In the genomic region with DNA sequence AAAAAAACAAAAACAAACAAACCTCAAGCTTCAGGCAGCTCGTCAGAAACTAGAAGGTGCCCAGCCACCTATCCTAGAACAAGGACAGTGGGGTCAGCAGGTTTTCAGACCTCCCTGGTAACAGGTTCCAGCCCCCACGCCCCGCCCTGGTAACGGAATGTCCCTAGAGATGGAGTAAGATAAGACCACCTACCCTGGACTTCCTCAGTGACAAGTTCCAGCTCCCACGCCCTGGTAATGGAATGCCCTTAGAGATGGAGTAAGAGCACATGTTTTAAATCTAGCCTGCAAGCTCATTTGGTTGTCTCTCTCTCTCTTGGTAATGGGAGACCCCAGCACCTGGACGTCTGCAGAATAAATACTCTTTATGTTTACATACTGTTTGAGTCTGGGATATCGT, we compare ENCODE assay signal across 19 mouse cellular contexts. TPM values are rescaled to one million over a fixed set of nuclear protein-coding genes. Genes with fewer than 3 reads are reported as not detected.
DNase-seq lines count a peak whose midpoint lies in the region; ATAC-seq and TF ChIP-seq lines count a peak whose summit lies in the region.
"Had no signal": no experiment of that assay in that cellular context is flagged by ENCODE, and none has a peak within 500 bp of the region (broad histone marks: within the 10 kb centered on the region; RNA-seq: fewer than 3 reads in every experiment).

No protein-coding gene starts in this region.

- no peak overlapping the region for H3K4me2 ChIP-seq in intestine, embryonic 14.5 days (ENCODE audit: low read length)
- H3K4me2 ChIP-seq in intestine, postnatal 0 days (replicated peaks; ENCODE audit: low read depth), result no peak overlapping the region
- no peak overlapping the region for H3K4me2 ChIP-seq in embryonic facial prominence, embryonic 12.5 days (replicated peaks)
- H3K4me2 ChIP-seq in liver, embryonic 11.5 days, result no peak overlapping the region
- H3K4me2 ChIP-seq: midbrain, embryonic 12.5 days had no signal

- no peaks in the 10 kb centered on the region for H3K27me3 ChIP-seq in intestine, embryonic 14.5 days (replicated peaks; ENCODE audit: control insufficient read depth, insufficient read depth, low read length)
- no peaks in the 10 kb centered on the region for H3K27me3 ChIP-seq in intestine, postnatal 0 days (replicated peaks; ENCODE audit: control insufficient read depth, insufficient read depth, low read length)
- H3K27me3 ChIP-seq in embryonic facial prominence, embryonic 12.5 days, result no peaks in the 10 kb centered on the region
- H3K27me3 ChIP-seq in liver, embryonic 11.5 days (replicated peaks; ENCODE audit: control insufficient read depth, insufficient read depth, low read length), result no peaks in the 10 kb centered on the region
- H3K27me3 ChIP-seq: midbrain, embryonic 12.5 days had no signal

- no peak overlapping the region for H3K4me3 ChIP-seq in intestine, embryonic 14.5 days (ENCODE audit: low read depth, low read length)
- no peak overlapping the region for H3K4me3 ChIP-seq in intestine, postnatal 0 days (ENCODE audit: low read depth, low read length)
- no peak overlapping the region for H3K4me3 ChIP-seq in embryonic facial prominence, embryonic 12.5 days
- H3K4me3 ChIP-seq in liver, embryonic 11.5 days (ENCODE audit: low read depth, low read length), result no peak overlapping the region
- H3K4me3 ChIP-seq: midbrain, embryonic 12.5 days had no signal

- TF ChIP-seq CTCF in intestine, postnatal 0 days (IDR thresholded peaks at IDR 0.05; ENCODE audit: low read depth), result no peak

- no peaks in the 10 kb centered on the region for H3K36me3 ChIP-seq in intestine, embryonic 14.5 days (ENCODE audit: control insufficient read depth, insufficient read depth, low read length)
- no peaks in the 10 kb centered on the region for H3K36me3 ChIP-seq in intestine, postnatal 0 days (ENCODE audit: control insufficient read depth, insufficient read depth)
- H3K36me3 ChIP-seq in embryonic facial prominence, embryonic 12.5 days, result no peaks in the 10 kb centered on the region
- H3K36me3 ChIP-seq in liver, embryonic 11.5 days (ENCODE audit: control insufficient read depth, insufficient read depth, low read length), result no peaks in the 10 kb centered on the region
- H3K36me3 ChIP-seq: midbrain, embryonic 12.5 days had no signal

- 34% methylated on average over 7 of the region's 7 CpGs for WGBS in intestine, embryonic 14.5 days
- 51% methylated on average over 7 of the region's 7 CpGs for WGBS in intestine, postnatal 0 days
- 29% methylated on average over 7 of the region's 7 CpGs for WGBS in embryonic facial prominence, embryonic 12.5 days
- 66% methylated on average over 7 of the region's 7 CpGs for WGBS in liver, embryonic 11.5 days

- ATAC-seq in intestine, embryonic 14.5 days (replicated peaks; ENCODE audit: low FRiP score, low TSS enrichment, low read depth), result no peak
- ATAC-seq in intestine, postnatal 0 days, result no peak
- peak; percentile 48; the same call in 1 of the 2 replicates for ATAC-seq in embryonic facial prominence, embryonic 12.5 days (ENCODE audit: insufficient number of reproducible peaks, insufficient read depth, low FRiP score, low TSS enrichment)
- ATAC-seq in liver, embryonic 11.5 days (replicated peaks; ENCODE audit: low FRiP score), result no peak
- ATAC-seq: activated CD4-positive, CD25-positive, alpha-beta regulatory T cell, adult 4 months; forebrain, postnatal 0 days had no signal

- H3K27ac ChIP-seq in intestine, embryonic 14.5 days (ENCODE audit: low read depth), result no peak overlapping the region
- H3K27ac ChIP-seq in intestine, postnatal 0 days (ENCODE audit: low read depth, low read length), result no peak overlapping the region
- peak overlapping the region; percentile 54; the same call in 1 of the 2 replicates for H3K27ac ChIP-seq in embryonic facial prominence, embryonic 12.5 days
- no peak overlapping the region for H3K27ac ChIP-seq in liver, embryonic 11.5 days (ENCODE audit: low read depth, low read length)
- H3K27ac ChIP-seq: liver, embryonic 14.5 days; midbrain, embryonic 12.5 days had no signal

- peak; percentile 47 for DNase-seq in intestine, embryonic 14.5 days (ENCODE audit: low spot score)
- DNase-seq in 3134 (ENCODE audit: extremely low read depth, insufficient read length, low spot score) (peak; percentile 54), R1 (ENCODE audit: low read depth, low spot score) (peak; percentile 77)
- DNase-seq in ovary, postnatal 36 days (ENCODE audit: low spot score), result no peak
- DNase-seq in liver, embryonic 11.5 days (ENCODE audit: low spot score), result no peak
- DNase-seq: adrenal gland, postnatal 36 days; cerebellum, postnatal 10 days; forebrain, postnatal 0 days; gastrocnemius, postnatal 10 days; heart, postnatal 36 days; kidney, postnatal 36 days; layer of hippocampus, postnatal 36 days; lung, postnatal 10 days; thymus, postnatal 36 days had no signal

- no peaks in the 10 kb centered on the region for H3K4me1 ChIP-seq in intestine, embryonic 14.5 days (replicated peaks; ENCODE audit: control insufficient read depth, insufficient read depth, low read length)
- no peaks in the 10 kb centered on the region for H3K4me1 ChIP-seq in intestine, postnatal 0 days (replicated peaks; ENCODE audit: control insufficient read depth, insufficient read depth, low read length)
- peaks cover 7% of the 10 kb centered on the region; the same call in 1 of the 2 replicates for H3K4me1 ChIP-seq in embryonic facial prominence, embryonic 12.5 days
- no peaks in the 10 kb centered on the region for H3K4me1 ChIP-seq in liver, embryonic 11.5 days (replicated peaks; ENCODE audit: control insufficient read depth, insufficient read depth, low read length)
- H3K4me1 ChIP-seq: midbrain, embryonic 12.5 days had no signal

- no peak overlapping the region for H3K9ac ChIP-seq in intestine, embryonic 14.5 days (ENCODE audit: low read length)
- no peak overlapping the region for H3K9ac ChIP-seq in intestine, postnatal 0 days (ENCODE audit: low read depth, low read length)
- H3K9ac ChIP-seq in embryonic facial prominence, embryonic 12.5 days, result no peak overlapping the region
- H3K9ac ChIP-seq in liver, embryonic 11.5 days (ENCODE audit: low read depth, low read length), result no peak overlapping the region
- H3K9ac ChIP-seq: forebrain, postnatal 0 days; liver, embryonic 14.5 days; midbrain, embryonic 12.5 days had no signal

- H3K9me3 ChIP-seq in intestine, embryonic 14.5 days (ENCODE audit: control insufficient read depth, low read length), result no peaks in the 10 kb centered on the region
- no peaks in the 10 kb centered on the region for H3K9me3 ChIP-seq in intestine, postnatal 0 days (ENCODE audit: control insufficient read depth)
- H3K9me3 ChIP-seq in embryonic facial prominence, embryonic 12.5 days, result no peaks in the 10 kb centered on the region
- no peaks in the 10 kb centered on the region for H3K9me3 ChIP-seq in liver, embryonic 11.5 days (ENCODE audit: control insufficient read depth, low read length)
- H3K9me3 ChIP-seq: midbrain, embryonic 12.5 days had no signal

RNA-seq across cellular contexts. Expression of gene Utrn, which starts 46.7 kb away (rescaled TPM):
- polyA plus RNA-seq in intestine, embryonic 14.5 days (2014; fragmentation: Nextera tagmentation; extraction: Ambion mirVana), result 55.1 and 55.5 TPM in 2 replicates
- polyA plus RNA-seq in intestine, postnatal 0 days (2015; fragmentation: Nextera tagmentation; extraction: Ambion mirVana), result 21.5 and 22.6 TPM in 2 replicates
- polyA plus RNA-seq in embryonic facial prominence, embryonic 12.5 days (2016; fragmentation: Nextera tagmentation; extraction: Ambion mirVana), result 78.8 and 81.7 TPM in 2 replicates
- polyA plus RNA-seq in liver, embryonic 11.5 days (2014; fragmentation: Nextera tagmentation; extraction: Ambion mirVana), result 19.8 and 23.0 TPM in 2 replicates

RNA-seq across cellular contexts. Expression of gene Stx11, which starts 48.3 kb away (rescaled TPM):
- polyA plus RNA-seq in intestine, embryonic 14.5 days (2014; fragmentation: Nextera tagmentation; extraction: Ambion mirVana), result 1.9 and 3.2 TPM in 2 replicates
- polyA plus RNA-seq in intestine, postnatal 0 days (2015; fragmentation: Nextera tagmentation; extraction: Ambion mirVana), result 0.67 and 1.0 TPM in 2 replicates
- 3.5 and 4.3 TPM in 2 replicates for polyA plus RNA-seq in embryonic facial prominence, embryonic 12.5 days (2016; fragmentation: Nextera tagmentation; extraction: Ambion mirVana)
- polyA plus RNA-seq in liver, embryonic 11.5 days (2014; fragmentation: Nextera tagmentation; extraction: Ambion mirVana), result 12.6 and 14.9 TPM in 2 replicates

Comparison
In these comparisons a context has a peak if more than half of its experiments do, and no peak if none do; other contexts are left out.
1. DNase-seq: peak in intestine, embryonic 14.5 days (single experiment), 3134 (single experiment) and R1 (single experiment); none in ovary, postnatal 36 days (single experiment) and liver, embryonic 11.5 days (single experiment).